Mouse (Mus musculus) common myeloid progenitor, adult 5-6 weeks (primary cell): ENCODE data around the gene Thumpd2. TPM values are rescaled to one million over a fixed set of nuclear protein-coding genes. Genes with fewer than 3 reads are reported as not detected.

Experiments used
- ATAC-seq: replicated peaks from 2 replicates; pipeline ENCODE4 v1.8.0; 2016; ENCODE audit warnings: low read depth, mild to moderate bottlenecking, moderate TSS enrichment, inconsistent platforms; ENCODE audit not compliant: poor library complexity, severe bottlenecking
- total RNA-seq: library from RNA; stranded (forward); fragments of 200-1000, 187-1606 nt; gene quantifications from 2 replicates; pipeline ENCODE4 v1.2.3, GENCODE M21; 2017

Gene Thumpd2
- total RNA-seq, 1 experiment from 2014 or later: 20.4 TPM

DNA sequence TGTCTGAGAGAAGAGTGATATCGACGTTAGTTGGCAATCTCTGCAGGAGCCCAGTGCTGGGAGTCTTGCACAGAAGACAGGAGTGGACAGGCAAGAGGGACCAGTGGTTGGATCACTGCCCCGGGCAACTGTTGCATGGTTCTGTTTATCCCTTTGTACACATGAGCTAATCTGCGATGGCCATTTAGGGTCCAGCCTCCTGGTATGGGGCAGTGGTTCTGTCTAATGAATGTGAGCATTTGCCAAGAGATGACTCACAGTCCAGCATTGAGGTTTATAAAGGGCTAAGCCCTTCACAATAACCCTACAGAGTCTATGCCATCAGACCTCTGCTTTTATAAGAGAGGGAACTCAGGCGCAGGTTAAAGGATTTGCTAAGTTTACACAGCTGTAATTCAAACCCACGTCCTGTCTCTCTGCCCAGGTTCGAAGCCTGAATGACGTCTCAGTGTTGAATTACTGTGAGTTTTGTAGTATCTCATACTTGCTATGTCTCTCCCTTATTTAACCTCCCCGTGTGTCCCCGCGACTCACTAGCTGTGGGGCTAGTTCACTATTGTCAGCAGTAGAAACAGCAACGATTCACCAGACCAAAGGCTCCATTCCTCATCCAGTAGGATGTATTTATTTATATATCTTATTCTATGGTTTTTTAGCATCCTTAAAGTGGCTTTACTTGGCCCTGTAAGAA is 83.0 kb downstream of the Thumpd2 start:
- ATAC-seq: no peak

DNA sequence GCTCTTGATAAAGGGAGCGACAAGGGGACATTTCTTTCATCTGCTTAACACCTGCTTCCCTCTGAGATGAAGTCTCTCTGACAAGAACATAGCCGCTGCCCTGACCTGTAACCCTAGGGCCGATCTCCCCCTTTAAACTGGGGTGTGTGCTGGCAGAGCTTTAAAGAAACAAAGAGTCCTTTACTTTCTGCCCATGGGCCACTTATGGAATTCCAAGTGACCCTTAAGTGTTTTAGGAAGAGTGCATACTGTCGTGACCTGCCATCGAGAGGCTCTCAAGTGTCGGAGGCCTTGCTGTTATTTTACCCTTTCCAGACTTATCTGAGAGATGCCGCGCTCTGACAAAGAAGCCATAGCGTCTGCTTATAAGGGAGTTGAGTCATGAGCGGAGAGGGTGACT is 84.8 kb downstream of the Thumpd2 start:
- ATAC-seq: no peak

DNA sequence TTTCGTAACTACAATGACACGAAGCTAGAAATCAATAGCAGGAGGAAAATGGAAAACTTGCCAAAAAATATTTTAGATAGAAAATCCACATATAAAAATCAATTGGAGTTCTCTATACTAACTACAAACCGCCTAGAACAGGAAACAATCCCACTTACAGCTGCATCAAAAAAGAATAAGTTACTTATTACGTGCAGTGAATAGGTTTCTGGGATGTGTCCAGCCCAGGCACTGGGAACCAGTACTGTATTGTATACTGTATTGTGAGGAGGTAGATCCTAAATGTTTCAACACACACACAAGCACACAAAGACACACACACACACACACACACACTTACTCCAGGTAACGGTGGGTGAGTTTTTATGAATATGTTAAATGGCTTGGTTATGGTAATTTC is 87.6 kb downstream of the Thumpd2 start:
- no peak for ATAC-seq

Other genes with a start within 250 kb of the Thumpd2 start
- not detected in 2 replicates for gene Tmem178, start 120.5 kb downstream of the Thumpd2 start, total RNA-seq